Mouse (Mus musculus) brain, adult 2 months (tissue): Measurements from ENCODE around the gene Tmem102.

Source experiments
- DNase-seq: peaks from one replicate; pipeline ENCODE4 v3.0.0; 2011; ENCODE audit warnings: low read depth, low spot score

Tmem102 gene

DNA sequence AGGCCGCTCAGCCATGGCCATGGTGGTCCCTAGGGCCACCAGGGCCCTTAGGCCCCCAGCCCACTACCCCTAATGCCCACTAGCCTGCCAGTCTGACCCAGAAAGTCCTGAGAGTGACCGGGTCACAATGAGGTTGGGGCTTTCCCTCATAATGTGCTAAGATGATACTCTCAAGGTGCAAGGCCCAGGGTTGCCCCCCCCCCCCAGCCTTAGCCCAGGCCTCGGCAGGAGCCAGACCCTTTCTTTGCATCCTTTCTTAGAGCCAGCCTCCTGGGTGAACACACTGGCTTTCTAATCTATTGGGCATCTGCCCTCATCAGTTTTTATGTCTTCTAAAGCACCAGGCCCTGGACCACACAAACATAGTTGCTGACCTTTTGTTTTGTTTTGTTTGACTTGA lies 16.7 kb upstream of the Tmem102 start, which contains the start of gene Spem1:
Spem1 (minus strand) TSS at position 101 of the 400 bp plus-strand sequence.
- no peak for DNase-seq

DNA sequence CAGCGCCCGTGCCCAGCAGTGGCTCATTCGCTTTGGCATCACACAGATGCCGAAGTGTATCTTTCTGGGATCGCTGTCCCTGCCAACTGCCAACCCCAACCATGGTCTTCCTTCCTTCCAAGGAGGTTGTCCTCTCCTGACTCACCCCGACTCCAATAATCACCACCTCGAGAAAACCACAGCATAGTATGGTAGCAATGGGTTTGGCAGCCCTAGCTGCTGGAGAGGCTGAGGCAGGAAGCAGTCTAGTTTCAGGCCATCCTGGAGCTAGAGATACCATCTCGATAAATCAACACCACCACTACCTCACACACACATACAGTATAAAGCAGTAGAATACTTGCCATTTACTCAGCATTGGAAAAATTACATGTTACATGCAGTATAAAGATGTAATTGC lies 13.4 kb upstream of the Tmem102 start:
- no peak for DNase-seq

DNA sequence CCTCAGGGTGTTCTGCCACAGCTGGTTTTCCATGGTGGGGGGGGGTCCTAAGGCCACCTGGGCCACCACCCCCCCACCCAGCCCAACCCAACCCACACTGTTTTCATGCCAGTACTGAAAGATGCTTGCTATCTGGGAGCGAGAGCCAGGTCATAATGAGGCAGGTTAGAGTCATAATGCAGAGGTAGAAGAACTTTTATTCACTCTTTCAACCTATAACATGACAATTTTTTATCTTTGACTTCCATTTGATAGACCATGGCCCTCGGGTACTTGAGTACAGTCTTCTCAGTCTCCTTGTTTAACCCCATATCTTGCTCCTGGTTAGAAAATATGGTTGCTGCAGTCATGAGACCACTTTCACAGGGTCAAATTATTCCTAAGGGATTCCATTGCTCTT lies 12.9 kb upstream of the Tmem102 start, which contains the start of gene Spem2:
Spem2 (minus strand) TSS at position 101 of the 400 bp plus-strand sequence.
- no peak for DNase-seq

DNA sequence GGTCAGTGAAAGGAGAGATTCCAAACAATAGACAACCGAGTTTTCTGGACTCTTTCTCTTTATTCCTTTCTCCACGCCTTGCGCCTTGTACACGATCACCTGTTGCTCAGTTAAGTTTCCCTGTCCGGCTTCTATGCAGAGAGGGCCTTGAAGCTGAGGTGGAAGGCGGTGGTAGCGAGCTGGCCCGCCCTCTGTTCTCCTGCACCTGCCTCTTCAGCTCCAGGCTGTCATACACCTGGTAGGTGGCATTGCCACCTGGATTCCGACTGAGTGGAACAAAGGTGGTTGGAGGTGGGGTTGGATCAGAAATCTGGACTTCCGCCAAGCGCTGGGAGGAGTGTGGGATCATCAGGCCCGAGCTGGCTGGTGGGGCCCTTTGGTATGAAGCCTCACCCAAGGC lies 11.1 kb upstream of the Tmem102 start:
- no peak for DNase-seq

DNA sequence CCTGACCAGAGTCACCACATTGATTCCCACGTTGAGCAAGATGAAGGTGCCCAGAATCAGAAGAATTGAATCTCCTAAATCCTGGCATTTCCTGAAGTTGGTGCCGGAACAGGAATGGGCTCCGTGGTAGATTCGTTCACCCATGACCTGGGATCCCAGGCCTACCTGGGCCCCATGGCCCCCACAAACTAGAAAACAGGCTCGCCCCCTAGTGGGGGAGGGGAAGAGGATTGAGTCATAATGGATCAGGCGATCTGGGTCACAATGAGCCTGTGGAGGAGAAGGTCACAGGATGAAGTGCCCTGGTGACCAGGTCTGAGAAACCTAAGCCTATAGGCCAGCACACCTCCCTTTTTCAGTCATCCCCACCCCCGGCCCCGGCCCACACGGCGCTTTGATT lies 9.7 kb upstream of the Tmem102 start, which contains the start of gene Gm39566:
Gm39566 (minus strand) TSS at position 144 of the 400 bp plus-strand sequence.
- DNase-seq, result no peak

DNA sequence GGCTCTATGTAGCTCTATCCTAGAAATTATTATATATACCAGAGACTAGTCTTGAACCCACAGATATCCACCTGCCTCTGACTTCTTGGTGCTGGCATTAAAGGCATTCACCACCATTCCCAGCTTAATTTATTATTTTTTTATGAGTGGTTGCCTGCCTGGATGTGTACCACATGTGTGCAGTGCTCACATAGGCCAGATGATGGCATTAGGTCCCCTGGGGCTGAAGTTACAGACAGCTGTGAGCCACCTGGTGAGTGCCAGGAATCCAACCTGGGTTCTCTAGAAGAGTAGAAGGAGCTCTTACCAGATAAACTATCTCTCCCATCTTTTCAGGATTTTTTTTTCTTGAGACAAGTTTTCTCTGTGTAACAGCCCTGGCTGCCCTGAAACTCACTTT lies 4.9 kb upstream of the Tmem102 start:
- DNase-seq, result no peak

DNA sequence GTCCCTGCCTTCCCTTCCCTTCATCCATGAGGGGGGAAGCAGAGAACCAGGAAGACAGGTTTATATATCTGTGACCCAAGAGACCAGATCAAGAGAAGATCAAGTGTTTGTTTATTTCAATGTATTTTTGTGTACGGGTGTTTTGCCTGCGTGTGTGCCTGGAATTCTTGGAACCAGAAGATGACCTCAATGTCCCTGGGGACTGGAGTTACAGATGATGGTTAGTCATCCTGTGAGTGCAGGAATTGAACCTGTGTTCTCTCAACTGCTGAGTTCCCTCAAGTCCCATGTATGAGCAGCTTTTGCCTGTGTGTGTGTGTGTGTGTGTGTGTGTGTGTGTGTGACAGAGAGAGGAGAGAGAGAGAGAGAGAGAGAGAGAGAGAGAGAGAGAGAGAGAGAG lies 2.2 kb upstream of the Tmem102 start:
- no peak for DNase-seq

DNA sequence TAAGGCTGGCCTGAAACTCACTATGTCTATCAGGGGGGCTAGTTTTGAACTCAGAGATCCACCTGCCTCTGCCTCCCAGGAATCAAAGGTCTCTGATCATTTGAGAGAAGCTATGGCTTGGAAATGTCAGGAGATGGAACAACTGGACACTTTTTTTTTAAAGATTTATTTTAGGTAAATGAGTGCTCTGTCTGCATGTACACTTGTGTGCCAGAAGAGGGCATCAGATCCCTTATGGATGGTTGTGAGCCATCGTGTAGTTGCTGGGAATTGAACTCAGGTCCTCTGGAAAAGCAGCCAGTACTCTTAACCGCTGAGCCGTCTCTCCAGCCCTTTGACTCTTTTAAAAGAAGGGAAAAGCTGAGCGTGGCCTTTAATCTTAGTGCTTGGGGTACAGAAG lies 954 bp upstream of the Tmem102 start:
- DNase-seq, result no peak

DNA sequence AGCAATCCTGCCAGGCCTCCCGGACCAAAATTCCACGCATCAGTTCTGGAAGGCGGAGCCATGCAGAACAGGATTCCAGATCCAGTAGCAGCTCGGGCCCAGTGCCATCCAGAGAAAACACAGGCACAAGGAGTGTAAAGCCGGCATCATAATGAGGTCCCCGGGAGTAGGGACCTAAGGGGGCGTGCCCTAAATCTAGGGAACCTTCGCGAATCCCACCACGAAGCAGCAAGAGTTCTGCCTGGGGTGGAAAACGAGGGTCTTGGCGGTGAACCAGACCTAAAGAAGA lies 828 bp downstream of the Tmem102 start:
- no peak for DNase-seq

DNA sequence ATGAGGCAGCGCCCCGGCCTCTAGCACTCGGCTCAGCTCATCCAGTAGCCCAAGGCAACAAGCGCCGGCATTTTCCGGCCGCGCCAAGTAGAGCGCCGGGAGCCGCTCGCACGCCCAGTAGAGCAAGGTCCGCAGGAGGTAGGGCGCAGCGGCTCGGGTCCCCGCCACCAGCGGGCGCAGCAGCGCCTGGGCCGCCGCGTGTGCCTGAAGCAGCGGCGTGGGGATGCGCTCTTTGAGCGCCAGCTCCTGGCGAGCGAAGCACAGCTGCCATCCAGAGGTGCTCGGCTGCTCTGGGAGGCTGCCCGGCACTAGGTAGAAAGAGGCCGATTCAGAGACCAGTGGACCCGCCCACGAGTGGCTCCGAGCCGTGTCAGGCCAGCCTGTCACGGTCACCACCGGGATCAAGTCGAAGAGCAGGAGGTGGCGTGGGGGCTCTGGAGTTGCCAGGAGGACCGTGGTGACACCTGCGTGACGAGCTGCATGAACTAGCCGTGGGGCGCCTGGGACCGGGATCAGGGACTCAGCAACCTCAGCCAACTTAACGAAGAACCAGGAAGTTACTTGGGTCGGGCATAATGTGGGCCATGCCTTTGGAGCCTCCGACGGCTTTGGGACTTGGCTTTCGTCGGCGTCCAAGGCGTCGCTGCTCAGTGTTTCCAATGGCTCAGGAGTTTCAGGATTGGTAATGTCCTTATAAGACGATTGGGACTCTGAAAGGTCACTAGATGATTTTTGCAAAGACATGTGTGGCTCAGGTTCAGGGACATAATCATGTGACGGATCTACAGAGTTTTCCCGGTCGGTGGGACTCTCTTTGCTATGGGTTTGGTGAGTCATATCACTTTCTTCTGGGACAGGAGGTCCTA lies 1.4 kb downstream of the Tmem102 start:
- DNase-seq, result peak; percentile 87

DNA sequence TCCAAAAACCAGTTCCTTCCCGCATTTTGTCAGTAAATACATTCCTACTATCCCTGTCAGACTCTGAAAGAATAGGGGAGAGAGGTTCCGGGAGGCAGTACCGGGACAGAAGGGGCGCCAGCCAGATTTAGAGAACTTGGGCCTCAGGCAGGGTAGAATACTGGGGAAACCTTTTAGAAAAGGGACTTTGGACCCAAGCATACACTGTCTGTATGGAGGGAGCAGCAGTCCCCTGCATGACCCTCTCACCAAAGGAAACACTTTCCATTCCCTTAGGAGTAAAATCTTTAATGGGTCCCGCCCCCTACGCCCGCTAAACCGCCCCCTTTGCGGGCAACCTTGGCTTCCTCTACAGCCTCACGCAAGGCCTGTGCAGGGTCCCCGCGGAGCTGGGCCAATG lies 2.1 kb downstream of the Tmem102 start:
- no peak for DNase-seq

DNA sequence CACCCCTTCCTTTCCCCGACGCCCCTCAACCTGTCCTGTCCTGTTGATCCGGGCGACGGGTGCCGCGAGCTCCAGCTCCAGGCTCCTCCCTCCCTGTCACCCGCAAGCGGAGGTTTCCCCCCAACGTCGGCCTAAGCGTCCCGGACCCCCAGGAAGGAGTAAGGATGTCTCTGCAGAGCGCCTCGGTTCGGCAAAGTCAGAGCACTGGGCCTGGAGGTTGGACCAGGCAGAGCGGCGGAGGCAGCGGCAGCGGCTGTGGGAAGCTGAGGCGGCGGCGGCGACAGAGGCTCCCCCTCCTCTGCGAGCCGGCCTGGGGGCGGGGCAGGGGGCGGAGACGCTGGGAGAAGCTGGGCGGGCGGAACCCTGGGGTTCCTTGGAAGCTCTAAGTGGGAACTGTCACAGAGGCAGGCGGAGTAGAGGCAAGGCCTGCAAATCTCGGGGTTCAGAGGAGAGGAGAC lies 2.7 kb downstream of the Tmem102 start:
- peak; percentile 85 for DNase-seq

DNA sequence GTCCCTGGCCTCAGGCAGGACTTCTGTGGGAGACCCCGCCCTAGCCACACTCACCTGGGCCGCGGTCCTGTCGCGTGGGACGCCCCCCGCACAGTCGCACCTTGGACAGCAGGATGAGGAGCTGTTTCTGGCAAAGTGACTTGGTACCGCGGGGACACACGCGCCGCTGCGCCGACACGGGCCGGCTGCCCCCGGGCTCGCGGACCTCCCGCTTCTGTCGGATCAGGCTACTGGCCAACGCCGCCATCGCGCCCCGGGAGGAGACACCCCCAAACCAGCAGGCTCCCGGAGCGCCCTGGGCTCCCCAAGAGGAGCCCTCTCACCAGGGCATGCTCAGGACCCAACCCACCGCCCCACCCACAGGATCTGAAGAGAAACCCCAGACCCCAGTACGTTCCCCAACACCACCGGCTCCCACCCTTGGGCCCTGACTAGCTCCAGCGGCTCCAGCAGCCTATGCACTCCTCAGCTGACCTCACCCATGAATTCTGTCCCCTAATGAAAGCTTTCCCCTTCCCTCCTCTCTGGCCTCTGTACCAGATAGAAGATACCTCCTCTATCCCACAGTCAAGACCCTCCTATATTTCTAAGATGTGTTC lies 3.9 kb downstream of the Tmem102 start, which contains the start of gene Fgf11:
Fgf11 (minus strand) TSS at position 479 of the 599 bp plus-strand sequence.
- no peak for DNase-seq

DNA sequence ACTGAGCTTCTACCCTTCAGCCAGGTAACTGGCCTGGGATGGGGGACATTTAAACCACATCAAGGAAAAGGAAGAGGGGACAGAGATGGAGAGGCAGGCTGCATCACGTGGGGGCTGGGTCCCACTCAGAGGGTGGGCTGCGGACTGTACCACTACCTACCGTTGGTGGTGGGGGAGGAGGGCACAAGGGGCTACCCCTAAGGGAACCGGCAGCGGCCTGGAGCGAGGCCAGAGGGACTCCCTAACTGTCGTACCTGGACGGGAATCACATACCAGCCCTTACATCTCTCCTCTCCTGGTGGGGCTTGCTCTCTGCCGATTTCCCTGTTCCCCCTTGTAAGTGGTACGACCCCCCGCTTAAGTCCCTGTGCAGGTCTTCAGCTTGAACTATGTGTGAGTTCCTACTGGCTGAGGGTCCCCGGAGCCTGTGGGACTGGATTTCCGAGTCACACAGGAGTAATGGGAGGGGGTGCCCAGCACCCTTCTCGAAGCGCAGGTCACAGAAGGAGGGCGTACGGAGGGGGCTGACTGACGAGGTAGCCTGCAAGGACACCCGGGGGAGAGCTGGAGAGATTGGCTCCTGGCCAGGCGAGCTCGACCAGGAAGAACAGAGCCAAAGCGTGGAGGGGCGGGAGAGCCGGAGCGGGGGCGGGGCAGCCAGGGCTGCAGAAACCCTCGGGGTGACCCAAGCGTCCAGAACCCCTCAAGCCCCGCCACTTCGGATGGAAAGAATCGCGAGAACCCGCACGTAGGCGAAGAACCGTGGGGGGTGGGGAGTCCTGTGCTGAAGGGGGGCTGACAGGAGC lies 4.8 kb downstream of the Tmem102 start:
- DNase-seq, result peak; percentile 60

DNA sequence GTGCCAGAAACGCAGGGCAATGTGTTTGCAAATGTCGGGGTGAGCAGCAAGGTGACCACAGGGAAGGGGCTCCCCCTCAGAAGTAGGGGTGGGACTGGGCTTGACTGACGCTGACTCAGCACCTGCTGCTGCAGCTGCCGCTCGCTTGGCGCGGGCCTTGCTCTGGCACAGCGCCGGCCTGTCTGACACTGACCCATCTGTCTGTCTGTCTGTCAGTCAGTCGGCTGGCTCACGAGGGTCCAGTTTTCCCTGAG lies 5.4 kb downstream of the Tmem102 start:
- peak; percentile 48 for DNase-seq

DNA sequence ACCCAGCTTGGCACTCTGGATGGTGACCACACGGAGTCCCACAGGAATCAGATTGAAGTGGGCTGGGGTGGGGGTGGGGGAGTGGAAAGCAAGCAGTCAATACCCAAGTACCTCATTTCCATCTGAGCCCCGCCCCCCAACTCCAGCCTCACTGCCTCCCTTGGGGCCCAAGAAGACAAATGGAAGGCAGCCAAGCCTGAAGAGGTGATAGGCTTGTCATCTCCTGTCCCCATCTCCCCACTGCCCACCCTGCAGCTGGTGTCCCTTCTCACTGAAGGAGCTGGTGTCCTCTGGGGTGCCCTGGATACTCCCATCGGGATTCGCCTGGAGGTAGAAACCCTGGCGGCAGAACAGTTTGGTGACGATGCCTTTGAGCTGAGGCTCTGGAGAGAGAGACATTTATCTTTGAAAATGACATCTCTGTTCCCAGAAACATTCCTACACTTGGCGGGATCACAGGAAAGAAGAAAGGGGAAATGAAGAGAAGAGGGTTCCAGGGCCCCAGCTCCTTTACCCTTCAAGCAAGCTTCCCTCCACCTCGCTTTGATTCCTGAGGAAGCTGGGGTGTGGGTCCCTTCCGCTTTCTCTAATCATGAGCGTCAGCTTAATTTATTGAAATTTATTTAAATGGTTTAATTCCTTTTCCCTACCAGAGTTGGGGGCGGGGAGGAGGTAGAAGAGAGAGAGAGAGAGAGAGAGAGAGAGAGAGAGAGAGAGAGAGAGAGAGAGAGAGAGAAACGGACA lies 5.9 kb downstream of the Tmem102 start:
- no peak for DNase-seq

DNA sequence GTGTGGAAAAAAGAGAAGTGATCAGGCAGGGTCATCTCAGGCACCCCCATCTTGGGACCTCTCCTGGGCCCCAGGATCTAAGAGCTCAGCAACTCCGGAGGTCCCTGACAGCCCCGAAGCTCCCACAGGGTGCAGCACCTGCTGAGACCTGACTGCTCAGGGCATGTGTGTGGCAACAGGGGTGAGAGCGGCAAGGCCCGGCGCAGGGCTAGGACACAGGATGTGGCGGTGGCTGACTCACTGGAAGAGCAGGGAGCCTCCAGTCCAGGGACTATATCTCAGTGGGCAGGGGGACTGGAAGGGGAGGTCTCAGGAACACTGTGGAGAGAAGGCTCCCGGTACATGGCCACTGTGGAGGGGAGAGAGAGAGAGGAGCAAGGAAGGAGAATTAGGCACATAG lies 7.5 kb downstream of the Tmem102 start:
- DNase-seq, result no peak

DNA sequence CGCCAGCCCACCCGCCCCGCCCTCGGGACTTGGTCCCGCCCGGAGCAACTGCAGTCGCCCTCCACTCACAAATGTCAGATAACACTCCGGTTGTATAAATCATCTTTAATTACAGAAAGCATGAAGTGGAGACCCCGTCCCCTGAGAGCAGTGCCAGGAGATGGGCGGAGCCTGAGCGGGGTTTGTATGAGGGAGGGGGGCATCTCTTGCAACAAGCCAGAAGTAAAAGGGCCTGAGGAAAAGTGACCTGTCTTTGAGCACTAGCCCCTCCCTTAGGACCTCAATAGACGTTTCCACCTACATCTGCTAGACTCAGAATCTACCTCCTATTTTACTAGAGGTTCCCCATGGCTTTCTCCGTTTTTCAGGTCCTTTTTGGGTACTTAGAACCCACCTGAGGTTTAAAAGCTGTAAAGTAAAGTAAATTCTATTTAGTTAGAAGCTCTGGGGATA lies 9.4 kb downstream of the Tmem102 start:
- DNase-seq, result no peak

DNA sequence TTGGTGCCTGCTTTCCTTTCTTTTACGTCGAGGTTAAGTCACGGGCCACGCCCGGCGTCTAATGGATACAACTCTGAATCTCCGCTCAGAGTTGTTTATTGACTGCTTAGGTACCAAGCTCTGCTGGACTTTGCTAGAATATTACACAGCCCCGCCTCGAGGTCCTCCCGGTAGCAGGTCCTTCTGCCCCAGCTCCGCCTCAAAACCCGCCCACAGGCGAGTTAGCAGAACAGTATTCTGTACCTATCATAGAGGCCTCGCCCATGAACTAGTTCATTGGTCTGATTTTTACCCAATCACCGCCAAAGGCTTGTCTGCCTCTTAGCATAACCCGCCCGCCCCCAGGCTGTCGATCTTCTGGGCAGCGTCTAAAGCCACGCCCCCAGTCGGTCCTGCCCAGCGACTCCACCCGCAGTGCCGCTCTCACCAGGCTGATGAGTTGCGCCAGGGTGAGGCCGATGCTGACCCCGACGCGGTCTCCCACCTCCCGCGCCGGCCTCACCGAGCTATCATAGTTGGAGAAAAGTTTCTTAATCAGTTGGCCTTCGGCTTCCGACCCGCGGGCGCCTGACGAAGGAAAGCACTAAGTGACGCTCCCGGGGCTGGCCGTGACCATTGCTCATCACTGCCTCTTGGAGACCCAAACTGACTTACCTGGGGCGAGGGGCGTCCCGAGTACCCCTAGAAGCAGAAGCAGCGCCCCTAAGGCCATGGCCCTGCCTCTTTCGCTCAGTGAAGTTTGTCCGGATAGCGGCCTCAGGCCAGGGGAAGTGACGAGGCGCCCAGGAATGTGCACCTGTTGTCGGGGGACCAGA lies 10.0 kb downstream of the Tmem102 start, which contains the start of gene Chrnb1:
Chrnb1 (minus strand) TSS at position 776 of the 815 bp plus-strand sequence.
- peak; percentile 97 for DNase-seq

DNA sequence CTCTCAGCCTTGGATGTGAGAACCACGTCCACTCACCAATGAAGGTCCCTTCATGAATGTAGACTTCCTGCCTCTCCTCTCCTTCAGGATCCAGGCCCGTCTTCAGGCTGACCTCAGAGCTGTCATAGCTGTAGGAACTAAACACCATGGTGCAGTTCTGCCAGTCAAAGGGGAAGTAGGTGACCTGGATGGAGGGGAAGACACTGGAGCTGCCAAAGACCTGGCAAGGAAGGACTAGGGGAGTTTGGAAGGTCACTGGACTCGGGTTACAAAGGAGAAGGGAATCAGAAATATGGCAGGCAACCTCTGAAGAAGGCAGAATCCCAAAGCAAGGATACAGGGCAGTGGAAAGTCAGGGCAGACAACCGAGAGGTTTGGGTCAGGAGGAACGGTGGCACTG lies 12.0 kb downstream of the Tmem102 start:
- no peak for DNase-seq

DNA sequence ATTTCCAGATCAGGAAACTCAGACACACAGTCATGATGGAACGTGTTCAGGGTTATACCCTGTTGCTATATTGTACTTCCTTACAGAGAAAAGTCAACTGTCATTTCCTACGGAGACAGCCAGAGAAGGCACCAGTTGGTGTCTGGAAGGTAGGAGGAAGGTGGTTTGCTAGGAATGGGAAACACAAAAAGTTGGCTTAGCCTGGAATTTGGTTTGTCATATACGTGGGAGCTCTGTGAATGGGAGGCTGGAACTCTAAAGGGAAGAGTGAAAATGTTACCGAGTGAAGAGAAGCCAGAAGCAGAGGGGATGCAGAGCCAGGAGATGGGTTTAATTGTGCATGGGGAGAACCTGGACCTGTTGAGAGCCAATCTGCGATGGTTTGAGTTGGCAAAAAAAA lies 14.0 kb downstream of the Tmem102 start:
- DNase-seq, result peak; percentile 73
